Mouse (Mus musculus) common myeloid progenitor, adult 5-6 weeks (primary cell): ENCODE measurements around the gene Lpcat4. TPM values are rescaled to one million over a fixed set of nuclear protein-coding genes. Genes with fewer than 3 reads are reported as not detected.
A peak's percentile ranks its signal among the peaks of the same experiment; 100 is the strongest.
"Not testable (repeated sequence)": the region's sequence is repeated elsewhere in the genome, so short reads cannot be mapped to it uniquely, and the experiment has no call there.

Experiments used
- ATAC-seq: replicated peaks from 2 replicates; pipeline ENCODE4 v1.8.0; 2016; ENCODE audit warnings: low read depth, mild to moderate bottlenecking, moderate TSS enrichment, inconsistent platforms; ENCODE audit not compliant: poor library complexity, severe bottlenecking
- total RNA-seq: library from RNA; stranded (forward); fragments of 200-1000, 187-1606 nt; gene quantifications from 2 replicates; pipeline ENCODE4 v1.2.3, GENCODE M21; 2017

Lpcat4 gene
- total RNA-seq, 1 experiment from 2014 or later: 3.1 TPM

GRCm38 (mm10) chr2:112259241-112259962, 20.1 kb downstream of the Lpcat4 start, which contains the start of gene Nutm1:
TSS of gene Nutm1 (minus strand) at chr2:112259291.
- ATAC-seq: peak; percentile 16; the same call in 1 of the 2 replicates

- ATAC-seq: peak; percentile 59
Observed at GRCm38 (mm10) chr2:112261748-112262653, 22.7 kb downstream of the Lpcat4 start, which contains the start of gene Nop10. TSS of gene Nop10 (plus strand) at chr2:112261926.

GRCm38 (mm10) chr2:112262779-112263295, 23.6 kb downstream of the Lpcat4 start:
- ATAC-seq: no peak

- ATAC-seq: no peak
Observed at GRCm38 (mm10) chr2:112264364-112264763, 25.1 kb downstream of the Lpcat4 start.

GRCm38 (mm10) chr2:112265448-112266241, 26.4 kb downstream of the Lpcat4 start, which contains the start of gene Slc12a6:
TSS of gene Slc12a6 (plus strand) at chr2:112265825.
- peak; percentile 61 for ATAC-seq

GRCm38 (mm10) chr2:112266242-112266592, 26.9 kb downstream of the Lpcat4 start, which contains the start of gene Gm21985:
TSS of gene Gm21985 (plus strand) at chr2:112266314.
- ATAC-seq: peak; percentile 45

- no peak for ATAC-seq
Observed at GRCm38 (mm10) chr2:112266780-112267179, 27.5 kb downstream of the Lpcat4 start.

GRCm38 (mm10) chr2:112267547-112268269, 28.4 kb downstream of the Lpcat4 start:
- peak; percentile 43 for ATAC-seq

GRCm38 (mm10) chr2:112270011-112270410, 30.7 kb downstream of the Lpcat4 start:
- ATAC-seq: no peak

- ATAC-seq: no peak
Observed at GRCm38 (mm10) chr2:112272909-112273308, 33.6 kb downstream of the Lpcat4 start.

GRCm38 (mm10) chr2:112273474-112273873, 34.2 kb downstream of the Lpcat4 start:
- ATAC-seq: no peak

GRCm38 (mm10) chr2:112276870-112277269, 37.6 kb downstream of the Lpcat4 start:
- no peak for ATAC-seq

- no peak for ATAC-seq
Observed at GRCm38 (mm10) chr2:112282846-112283245, 43.6 kb downstream of the Lpcat4 start.

GRCm38 (mm10) chr2:112284363-112285030, 45.2 kb downstream of the Lpcat4 start:
- peak; percentile 92 for ATAC-seq

- no peak for ATAC-seq
Observed at GRCm38 (mm10) chr2:112285031-112285390, 45.7 kb downstream of the Lpcat4 start.

GRCm38 (mm10) chr2:112286062-112286461, 46.8 kb downstream of the Lpcat4 start:
- not testable (repeated sequence) for ATAC-seq

GRCm38 (mm10) chr2:112287059-112287458, 47.8 kb downstream of the Lpcat4 start:
- no peak for ATAC-seq

- ATAC-seq: no peak
Observed at GRCm38 (mm10) chr2:112289507-112289906, 50.2 kb downstream of the Lpcat4 start.

GRCm38 (mm10) chr2:112292823-112293222, 53.6 kb downstream of the Lpcat4 start:
- no peak for ATAC-seq
